Mouse (Mus musculus) ES-E14 (cell line): ENCODE measurements around the gene Cfap157. TPM values are rescaled to one million over a fixed set of nuclear protein-coding genes. Genes with fewer than 3 reads are reported as not detected.

Experiments used
- DNase-seq: peaks from one replicate; pipeline ENCODE4 v3.0.0-alpha.2; 2013; ENCODE audit warnings: low read depth, low spot score
- H3K27ac ChIP-seq: 2 replicates; pipeline ENCODE4 v1.5.1; 2012; ENCODE audit warnings: low read depth, mild to moderate bottlenecking, low read length, moderate library complexity, mixed read lengths; ENCODE audit not compliant: poor library complexity, insufficient read depth, severe bottlenecking
- H3K36me3 ChIP-seq: 2 replicates; pipeline ENCODE4 v1.6.1; 2012; ENCODE audit warnings: mild to moderate bottlenecking, low read length, moderate library complexity, mixed read lengths; ENCODE audit not compliant: control insufficient read depth, poor library complexity, insufficient read depth, severe bottlenecking
- H3K4me1 ChIP-seq, 2 experiments: fragments of 150-350 bp in 1 of 2; sonication (generic) in 1 of 2; 2 replicates each; pipeline ENCODE4 v1.6.1; 2012; ENCODE audit warnings: low read length in 2 of 2, mild to moderate bottlenecking in 1 of 2, mixed read lengths in 1 of 2; ENCODE audit not compliant: control insufficient read depth in 2 of 2, insufficient read depth in 2 of 2, poor library complexity in 1 of 2
- H3K4me3 ChIP-seq, 2 experiments: fragments of 150-350 bp in 1 of 2; sonication (generic) in 1 of 2; 2 replicates each; pipeline ENCODE4 v1.5.1; 2012; ENCODE audit warnings: low read length in 2 of 2, low read depth in 1 of 2, mild to moderate bottlenecking in 1 of 2, mixed read lengths in 1 of 2; ENCODE audit not compliant: insufficient read depth in 1 of 2, poor library complexity in 1 of 2, severe bottlenecking in 1 of 2
- H3K9ac ChIP-seq: 2 replicates; pipeline ENCODE4 v1.6.1; 2012; ENCODE audit warnings: low read depth, mild to moderate bottlenecking, low read length, mixed read lengths; ENCODE audit not compliant: poor library complexity, insufficient read depth, severe bottlenecking
- H3K9me3 ChIP-seq: fragments of 150-350 bp; sonication (generic); 2 replicates; pipeline ENCODE4 v1.6.1; 2012; ENCODE audit warnings: low read depth, mild to moderate bottlenecking, low read length; ENCODE audit not compliant: control insufficient read depth, insufficient read depth
- CHD2 ChIP-seq: IDR thresholded peaks from 2 replicates; pipeline ENCODE4 v1.6.1; 2014; ENCODE audit warnings: mild to moderate bottlenecking, low read depth, low read length, inconsistent platforms
- HCFC1 ChIP-seq: IDR thresholded peaks from 2 replicates; pipeline ENCODE4 v1.6.1; 2012; ENCODE audit warnings: low read length, inconsistent platforms, borderline replicate concordance; ENCODE audit not compliant: insufficient read depth
- MAFK ChIP-seq: IDR thresholded peaks from 2 replicates; pipeline ENCODE4 v1.6.1; 2014; ENCODE audit warnings: mild to moderate bottlenecking, low read depth, low read length, inconsistent platforms; ENCODE audit not compliant: insufficient read depth
- ZC3H11A ChIP-seq: IDR thresholded peaks from 2 replicates; pipeline ENCODE4 v1.6.1; 2012; ENCODE audit warnings: low read depth, mild to moderate bottlenecking, inconsistent platforms, low read length, borderline replicate concordance
- ZNF384 ChIP-seq: IDR thresholded peaks from 2 replicates; pipeline ENCODE4 v1.6.1; 2012; ENCODE audit warnings: low read depth, low read length, inconsistent platforms
- in situ Hi-C, 2 experiments: fragments of 600-800 bp; cut with MboI; formaldehyde crosslinking; loops; one replicate each; pipeline ENCODE4 v1.15.1; 2025; ENCODE audit warnings: low sequenced_read_pairs in 2 of 2, inconsistent platforms in 1 of 2; ENCODE audit not compliant: unreplicated experiment in 2 of 2
- total RNA-seq: library from RNA; depleted of rRNA; stranded (reverse); fragments of 300-350 nt; gene quantifications from 2 replicates; pipeline ENCODE4 v1.2.3, GENCODE M21; 2012

The Cfap157 gene
- total RNA-seq, 1 experiment: not detected

DNA sequence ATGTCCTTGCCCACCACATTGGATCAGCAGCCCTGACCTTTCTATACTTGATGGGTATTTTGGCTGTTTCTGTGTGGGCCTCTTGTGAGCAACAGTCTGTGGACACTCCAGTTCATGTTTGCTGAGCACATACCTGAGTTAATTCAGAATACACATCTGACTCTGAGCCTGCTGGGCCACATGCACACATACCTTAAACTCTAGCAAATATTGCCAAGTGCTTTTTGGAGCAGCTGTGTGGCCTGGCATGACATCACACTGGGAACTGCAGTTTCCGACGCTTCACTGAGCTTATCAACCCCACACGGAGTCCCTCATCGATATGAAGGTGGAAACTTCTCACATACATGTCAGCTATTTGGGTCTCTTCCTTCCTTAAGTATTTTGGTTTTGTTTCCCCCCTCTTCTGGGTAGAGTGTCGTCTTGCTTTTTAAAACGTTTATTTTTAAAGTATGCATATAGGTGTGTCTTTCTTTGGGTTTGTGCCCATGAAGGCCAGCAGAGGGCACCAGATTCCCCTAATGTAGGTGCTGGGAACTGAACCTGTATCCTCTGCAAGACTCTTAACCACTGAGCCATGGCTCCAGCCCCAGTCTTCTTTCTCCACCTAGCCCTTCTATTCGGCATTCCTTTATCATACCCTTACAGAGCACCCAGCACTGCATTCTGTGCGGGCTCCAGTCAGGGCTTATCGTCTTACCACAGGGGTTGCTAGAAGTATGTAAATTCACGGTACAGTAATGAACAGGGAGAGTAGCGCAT, 37.0 kb upstream of the Cfap157 start:
- no peaks in the 10 kb centered on the region for H3K9me3 ChIP-seq
- H3K27ac ChIP-seq: no peak overlapping the region
- no peak overlapping the region for H3K9ac ChIP-seq
- H3K4me3 ChIP-seq: no peak overlapping the region
- H3K36me3 ChIP-seq: no peaks in the 10 kb centered on the region; the same call in 1 of the 2 replicates
- in situ Hi-C loops: no loop called here
- DNase-seq: peak; percentile 40
- TF ChIP-seq ZC3H11A (no peak), ZNF384 (no peak), HCFC1 (no peak), MAFK (no peak), CHD2 (no peak)
- H3K4me1 ChIP-seq: no peaks in the 10 kb centered on the region

DNA sequence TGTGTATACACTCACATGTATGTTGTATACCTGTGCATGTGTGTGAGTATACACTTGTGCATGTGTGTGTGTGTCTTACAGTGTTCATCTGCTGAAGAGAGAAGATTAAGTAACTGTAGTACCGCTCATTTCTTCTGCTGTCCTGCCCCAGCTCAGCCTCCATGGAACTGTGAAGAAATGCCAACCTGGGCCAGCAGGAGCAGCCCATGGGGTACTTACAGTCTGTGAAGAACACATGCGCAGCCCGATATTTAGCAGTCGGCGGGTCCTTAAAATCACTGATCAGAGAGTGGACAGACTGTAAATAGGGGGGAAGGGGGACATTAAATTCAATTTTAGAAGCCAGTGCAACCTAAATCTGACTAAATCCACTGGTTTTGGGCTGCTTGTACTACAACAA, 34.0 kb upstream of the Cfap157 start:
- Histone ChIP-seq H3K4me3 (no peak overlapping the region), H3K4me1 (no peaks in the 10 kb centered on the region), H3K9ac (no peak overlapping the region), H3K36me3 (peaks cover 2% of the 10 kb centered on the region; the same call in 1 of the 2 replicates), H3K9me3 (no peaks in the 10 kb centered on the region), H3K27ac (no peak overlapping the region)
- in situ Hi-C loops: no loop called here
- no peak for TF ChIP-seq MAFK
- no peak for TF ChIP-seq HCFC1
- no peak for TF ChIP-seq CHD2
- DNase-seq: no peak

DNA sequence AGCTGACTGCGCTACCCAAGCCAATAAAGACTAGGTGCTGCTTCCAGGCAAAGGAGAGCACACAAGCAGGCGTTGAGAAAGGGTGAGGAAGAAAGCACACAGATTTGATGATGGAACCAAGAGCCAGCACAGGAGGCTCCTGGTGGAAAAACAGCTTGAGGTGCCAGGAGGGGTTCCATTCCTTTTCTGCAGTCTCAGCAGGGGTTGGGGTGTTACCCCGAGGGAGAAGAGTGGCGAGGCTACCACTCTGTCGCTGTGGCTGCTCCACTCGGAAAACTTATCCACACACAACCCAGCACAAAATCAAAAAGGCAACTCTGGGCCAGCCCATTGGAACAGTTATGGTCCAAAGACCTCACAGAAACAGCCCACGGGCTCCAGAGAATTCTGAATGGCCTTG, 33.4 kb upstream of the Cfap157 start:
- DNase-seq: no peak

DNA sequence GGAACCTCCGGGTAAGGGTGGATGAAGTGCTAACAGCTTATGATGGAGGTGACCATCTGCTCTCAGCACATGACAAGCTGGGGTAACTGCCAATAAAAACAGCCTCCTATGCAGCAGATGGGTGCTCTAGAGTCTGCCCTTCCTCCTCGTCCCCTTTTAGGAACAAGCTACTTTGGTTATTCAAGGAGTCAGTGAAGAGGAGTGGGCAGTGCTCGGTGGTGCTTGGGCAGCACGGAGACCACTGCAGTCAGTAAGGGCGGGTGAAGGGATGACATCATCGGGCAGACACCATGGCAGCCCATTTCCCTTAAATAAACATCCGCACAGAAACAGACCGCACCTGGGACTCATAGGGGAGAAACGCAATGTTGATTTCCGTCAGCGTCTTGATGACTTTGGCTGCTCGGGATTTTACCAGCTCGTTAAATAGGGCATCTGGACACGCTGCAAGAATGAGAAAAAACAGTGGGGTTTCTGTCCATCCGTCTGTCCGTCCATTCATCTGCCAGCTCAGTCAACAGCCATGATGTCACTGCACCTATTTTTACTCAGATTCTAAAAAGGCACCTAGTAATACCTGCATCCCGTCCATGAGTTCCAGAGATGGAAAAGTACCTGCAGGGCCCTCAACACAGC, 32.8 kb upstream of the Cfap157 start:
- Histone ChIP-seq H3K4me3 (no peak overlapping the region), H3K36me3 (peaks cover 2% of the 10 kb centered on the region; the same call in 1 of the 2 replicates), H3K9me3 (no peaks in the 10 kb centered on the region), H3K27ac (no peak overlapping the region), H3K4me1 (no peaks in the 10 kb centered on the region), H3K9ac (no peak overlapping the region)
- TF ChIP-seq MAFK (no peak), ZC3H11A (no peak), ZNF384 (no peak), CHD2 (no peak), HCFC1 (no peak)
- no peak for DNase-seq
- in situ Hi-C loops: no loop called here

More for the DNA sequence above, 33.4 kb upstream of the Cfap157 start:
- H3K4me1 ChIP-seq: no peaks in the 10 kb centered on the region
- H3K9ac ChIP-seq: no peak overlapping the region
- H3K36me3 ChIP-seq: peaks cover 2% of the 10 kb centered on the region; the same call in 1 of the 2 replicates
- no peak overlapping the region for H3K27ac ChIP-seq
- H3K4me3 ChIP-seq: no peak overlapping the region
- in situ Hi-C loops: no loop called here
- TF ChIP-seq MAFK (no peak), CHD2 (no peak), ZC3H11A (no peak), ZNF384 (no peak), HCFC1 (no peak)
- H3K9me3 ChIP-seq: no peaks in the 10 kb centered on the region
